Mouse (Mus musculus) right cerebral cortex, postnatal 14 days (tissue): ENCODE measurements around the gene Tnc.
"Not testable (repeated sequence)": the region's sequence is repeated elsewhere in the genome, so short reads cannot be mapped to it uniquely, and the experiment has no call there.

Source experiments
- DNase-seq: peaks from one replicate; pipeline ENCODE4 v3.0.0; 2022

Tnc gene

GRCm38 (mm10) chr4:63961858-63962468, 84.9 kb downstream of the Tnc start:
- no peak for DNase-seq

GRCm38 (mm10) chr4:63958601-63959000, 88.2 kb downstream of the Tnc start:
- no peak for DNase-seq

DNA sequence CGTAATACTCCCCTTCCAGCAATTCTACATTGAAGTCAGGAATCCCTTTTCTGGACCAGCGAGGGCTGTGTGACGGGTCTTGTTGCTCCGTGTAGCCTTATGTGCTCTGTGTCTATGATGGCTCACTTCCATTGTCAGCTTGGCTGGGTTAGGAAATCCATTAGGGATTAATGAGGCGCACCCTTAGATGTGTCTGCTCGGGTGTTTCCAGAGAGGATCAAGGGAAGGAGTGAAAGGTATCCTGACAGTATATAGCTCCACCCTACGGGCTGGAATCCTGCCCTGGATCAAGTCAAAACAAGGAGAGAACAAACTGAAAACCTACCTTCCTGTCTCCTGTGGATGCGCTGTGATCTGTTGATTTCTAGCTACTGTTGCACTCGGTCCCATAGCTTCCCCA, 96.8 kb downstream of the Tnc start:
- DNase-seq = no peak

DNA sequence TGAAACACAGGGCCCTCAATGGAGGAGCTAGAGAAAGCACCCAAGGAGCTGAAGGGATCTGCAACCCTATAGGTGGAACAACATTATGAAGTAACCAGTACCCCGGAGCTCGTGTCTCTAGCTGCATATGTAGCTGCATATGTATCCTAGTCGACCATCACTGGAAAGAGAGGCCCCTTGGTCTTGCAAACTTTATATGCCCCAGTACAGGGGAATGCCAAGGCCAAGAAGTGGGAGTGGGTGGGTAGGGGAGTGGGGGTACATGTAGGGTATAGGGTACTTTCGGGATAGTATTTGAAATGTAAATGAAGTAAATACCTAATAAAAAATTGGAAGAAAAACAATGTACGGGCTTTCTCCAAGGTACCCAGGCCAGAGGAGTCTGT, 98.1 kb downstream of the Tnc start:
- not testable (repeated sequence) for DNase-seq

DNA sequence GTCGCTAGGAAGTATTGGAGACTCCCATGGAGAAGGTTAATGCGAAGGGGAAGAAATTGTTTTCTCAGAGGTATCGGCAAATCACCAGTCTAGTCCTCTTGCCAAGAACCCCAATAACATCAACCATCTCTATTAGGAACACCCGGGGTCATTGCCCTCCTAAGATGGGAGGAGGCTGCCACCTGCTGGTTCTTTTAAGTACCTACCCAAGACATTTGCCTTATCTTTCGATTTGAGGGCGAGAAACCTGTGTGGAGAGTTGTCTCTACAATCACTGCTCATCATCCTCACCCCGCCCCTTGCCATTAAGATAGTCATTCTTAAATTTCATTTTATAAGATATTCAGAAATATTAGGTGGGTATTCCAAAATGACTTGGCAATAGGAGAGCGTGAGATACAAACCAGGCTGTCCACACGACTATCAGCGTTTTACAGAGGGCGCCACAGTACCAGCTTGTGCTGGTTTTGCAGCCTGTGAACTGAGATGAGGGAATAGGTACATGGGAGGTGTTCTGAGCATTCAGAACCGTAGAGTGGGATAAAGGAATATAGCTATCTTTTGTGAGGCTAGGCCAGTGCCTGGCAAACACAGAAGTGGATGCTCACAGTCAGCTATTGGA, 98.6 kb downstream of the Tnc start:
- peak; percentile 37 for DNase-seq

GRCm38 (mm10) chr4:63943813-63944212, 103.0 kb downstream of the Tnc start:
- no peak for DNase-seq

- no peak for DNase-seq
These were observed 103.9 kb downstream of the Tnc start for GRCm38 (mm10) chr4:63942875-63943274.

DNA sequence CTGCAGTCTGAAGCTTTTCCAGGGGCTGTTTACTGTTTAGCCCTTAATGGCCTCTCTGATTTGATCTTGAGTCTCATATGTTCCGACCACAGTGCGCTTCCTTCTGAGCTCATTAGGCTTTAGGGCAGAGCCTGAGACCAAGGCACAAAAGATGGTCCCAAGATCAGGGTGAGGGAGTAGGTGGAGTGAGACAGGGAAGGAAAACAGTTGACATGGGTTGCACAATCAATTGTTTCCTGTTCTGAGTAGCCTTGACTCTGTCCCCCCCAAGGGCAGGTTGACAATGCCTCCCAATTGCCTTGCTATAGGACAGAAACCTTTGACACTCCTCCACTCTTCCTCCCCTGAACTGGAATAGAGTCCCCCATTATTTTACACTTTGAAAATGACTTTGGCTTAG, 105.4 kb downstream of the Tnc start:
- no peak for DNase-seq

DNA sequence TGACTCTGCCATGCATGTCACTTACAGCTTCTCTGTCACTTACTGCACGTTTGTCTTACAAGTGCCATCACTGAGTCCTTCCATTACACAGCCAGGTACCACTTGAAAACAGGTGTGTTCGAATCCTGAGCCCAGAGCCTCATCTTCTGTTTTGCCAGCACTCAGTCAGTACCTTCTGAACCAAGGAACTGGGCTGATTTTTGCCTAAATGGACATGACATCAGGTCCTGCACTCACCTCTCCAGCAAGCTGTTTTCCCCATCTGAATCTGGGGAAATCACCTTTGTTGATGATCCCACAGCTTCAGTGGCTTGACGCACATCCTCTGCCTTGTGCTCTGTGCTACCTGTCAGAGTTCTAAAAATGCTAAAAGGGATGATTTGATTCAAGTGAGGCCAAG, 107.4 kb downstream of the Tnc start:
- DNase-seq = no peak

GRCm38 (mm10) chr4:63935960-63936359, 110.9 kb downstream of the Tnc start:
- DNase-seq = no peak

DNA sequence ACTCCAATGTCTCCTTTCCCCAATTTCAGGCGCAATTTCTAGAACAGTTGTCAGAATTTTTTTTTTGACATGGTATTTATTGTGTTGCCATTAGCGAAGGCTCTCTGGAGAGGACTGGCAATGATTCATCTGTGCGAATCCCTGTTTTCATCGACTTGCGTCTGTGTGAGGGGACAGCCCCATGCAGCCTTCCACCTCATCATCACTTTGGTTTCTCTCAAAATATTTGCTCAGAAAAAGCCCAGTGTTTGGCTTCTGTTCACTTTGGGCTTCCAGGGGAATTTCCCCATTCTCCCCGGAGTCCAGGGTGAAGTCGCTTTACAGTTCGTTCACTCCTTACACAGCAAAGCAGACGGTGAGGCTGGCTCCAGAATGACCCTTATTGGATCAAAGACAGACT, 111.5 kb downstream of the Tnc start:
- no peak for DNase-seq

DNA sequence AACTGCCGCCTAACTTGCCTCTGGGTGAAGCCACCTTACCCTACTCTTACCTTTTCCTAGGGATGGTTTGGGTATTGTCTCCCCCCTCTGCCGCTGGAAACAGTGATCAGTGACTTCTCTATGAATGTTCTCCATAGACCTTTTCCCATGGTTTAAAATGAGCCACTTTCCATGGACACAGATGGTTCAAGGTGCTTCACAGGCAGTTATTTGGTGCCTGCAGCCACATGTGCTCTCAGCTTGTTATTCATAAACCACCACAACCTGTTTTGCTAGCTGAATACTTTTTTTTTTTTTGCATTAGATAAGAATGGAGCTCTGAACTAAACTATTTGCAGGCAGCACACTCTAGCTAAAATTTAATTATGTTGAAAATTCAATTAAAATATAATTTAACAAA, 116.0 kb downstream of the Tnc start:
- no peak for DNase-seq

DNA sequence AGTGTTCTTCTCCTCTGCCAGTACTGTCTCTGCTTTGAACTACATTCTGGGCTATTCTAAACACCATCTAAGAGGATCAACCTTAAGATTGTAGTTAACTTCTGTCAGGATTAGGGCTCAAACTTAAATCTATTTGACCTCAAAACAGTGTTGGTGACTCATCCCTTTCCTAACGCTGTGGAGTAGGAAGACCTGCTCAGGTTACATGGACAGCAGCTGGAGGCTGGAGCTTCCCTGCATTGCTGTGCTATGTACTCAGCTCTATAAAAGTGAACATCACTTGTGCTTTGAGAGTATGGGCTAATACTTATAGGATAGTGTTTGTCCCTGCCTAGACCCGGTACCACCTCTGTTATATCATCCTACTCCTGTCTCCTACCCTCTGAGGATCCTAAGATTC, 117.3 kb downstream of the Tnc start:
- no peak for DNase-seq

GRCm38 (mm10) chr4:63928192-63928591, 118.6 kb downstream of the Tnc start:
- no peak for DNase-seq

DNA sequence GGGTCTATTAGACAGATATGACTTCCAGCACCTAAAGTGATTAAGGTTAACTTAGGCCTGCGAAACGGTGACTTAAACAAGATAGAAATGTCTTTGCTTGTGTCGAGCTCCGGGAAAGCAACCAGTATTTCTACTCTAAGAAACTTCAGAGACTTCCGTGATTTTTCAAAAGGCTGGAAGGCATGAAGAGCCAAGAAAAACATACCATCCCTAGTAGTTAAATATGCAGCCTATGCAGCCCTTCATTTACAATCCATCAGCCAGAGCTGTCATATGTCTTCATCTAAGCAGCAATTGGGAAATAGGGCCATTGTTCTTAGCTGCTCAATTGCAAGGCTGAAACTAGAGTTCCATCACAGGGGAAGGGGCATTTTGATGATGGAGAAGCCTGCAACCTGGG, 129.6 kb downstream of the Tnc start:
- DNase-seq = no peak

GRCm38 (mm10) chr4:63916753-63917152, 130.1 kb downstream of the Tnc start:
- no peak for DNase-seq

- no peak for DNase-seq
These were observed 130.5 kb downstream of the Tnc start for GRCm38 (mm10) chr4:63916288-63916687.
